Mouse (Mus musculus) olfactory bulb, adult 2 months (tissue): ENCODE data around the gene Zbtb12.

Experiments
- CTCF ChIP-seq: fragments of 200-500 bp; IDR thresholded peaks from 2 replicates; pipeline ENCODE4 v1.5.1; 2012; ENCODE audit warnings: low read depth, mild to moderate bottlenecking, low read length, moderate library complexity; ENCODE audit not compliant: insufficient read depth
- POLR2A ChIP-seq: fragments of 200-500 bp; IDR thresholded peaks from 2 replicates; pipeline ENCODE4 v1.6.1; 2012; ENCODE audit warnings: mild to moderate bottlenecking, low read depth, low read length, moderate library complexity; ENCODE audit not compliant: insufficient read depth

DNA sequence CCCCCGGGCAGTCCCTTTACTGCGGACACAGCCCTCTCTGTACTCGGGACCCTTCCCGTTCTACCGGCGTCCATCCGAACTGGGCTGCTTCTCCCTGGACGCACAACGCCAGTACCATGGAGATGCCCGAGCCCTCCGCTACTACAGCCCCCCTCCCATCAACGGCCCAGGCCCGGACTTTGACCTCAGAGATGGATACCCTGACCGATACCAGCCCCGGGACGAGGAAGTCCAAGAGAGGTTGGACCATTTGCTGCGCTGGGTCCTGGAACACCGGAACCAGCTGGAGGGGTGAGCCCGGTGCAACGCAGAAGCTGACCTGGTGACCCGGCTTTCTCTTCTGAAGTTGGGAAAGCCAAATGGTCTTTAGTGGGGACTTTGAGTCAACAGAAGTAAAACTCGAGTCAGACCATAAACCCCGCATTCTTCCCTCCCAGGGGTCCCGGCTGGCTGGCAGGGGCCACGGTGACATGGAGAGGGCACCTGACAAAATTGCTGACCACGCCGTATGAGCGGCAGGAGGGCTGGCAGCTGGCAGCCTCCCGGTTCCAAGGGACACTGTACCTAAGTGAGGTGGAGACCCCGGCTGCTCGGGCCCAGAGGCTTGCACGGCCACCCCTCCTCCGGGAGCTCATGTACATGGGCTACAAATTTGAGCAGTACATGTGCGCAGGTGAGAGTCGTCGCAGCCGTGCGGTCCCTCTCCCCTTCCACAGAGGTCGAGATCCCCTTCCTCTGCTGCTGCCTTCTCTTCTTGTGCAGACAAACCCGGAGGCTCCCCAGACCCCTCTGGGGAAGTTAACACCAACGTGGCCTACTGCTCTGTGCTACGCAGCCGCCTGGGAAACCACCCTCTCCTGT lies 41.6 kb upstream of the Zbtb12 start:
- TF ChIP-seq CTCF (no peak), POLR2A (no peak)
